Mouse (Mus musculus) E14TG2a.4 (cell line): ENCODE measurements around the gene Hist1h2an.
"Not testable (repeated sequence)": the region's sequence is repeated elsewhere in the genome, so short reads cannot be mapped to it uniquely, and the experiment has no call there.

ENCODE experiments used
- CTCF ChIP-seq: conservative IDR thresholded peaks from 2 replicates; pipeline ENCODE4 v1.5.1; 2014; ENCODE audit warnings: low read length
- NANOG ChIP-seq: IDR thresholded peaks from 2 replicates; pipeline ENCODE4 v1.6.1; 2014; ENCODE audit warnings: borderline replicate concordance, low read length, mixed read lengths

- not testable (repeated sequence) for TF ChIP-seq CTCF, NANOG
These were observed 16.0 kb upstream of the Hist1h2an start for GRCm38 (mm10) chr13:21803058-21803457.
